Mouse (Mus musculus) heart, postnatal 4 days (tissue): ENCODE measurements around the gene Rab11b. TPM values are rescaled to one million over a fixed set of nuclear protein-coding genes. Genes with fewer than 3 reads are reported as not detected.

Experiments used
- DNase-seq: peaks from one replicate; pipeline ENCODE4 v3.0.0; 2021
- total RNA-seq, 2 experiments: library from RNA; stranded (reverse); gene quantifications; 2 replicates each; pipeline ENCODE4 v1.2.3; 2021

Rab11b gene
- total RNA-seq, 2 experiments from 2014 or later: 333 to 343 TPM

DNA sequence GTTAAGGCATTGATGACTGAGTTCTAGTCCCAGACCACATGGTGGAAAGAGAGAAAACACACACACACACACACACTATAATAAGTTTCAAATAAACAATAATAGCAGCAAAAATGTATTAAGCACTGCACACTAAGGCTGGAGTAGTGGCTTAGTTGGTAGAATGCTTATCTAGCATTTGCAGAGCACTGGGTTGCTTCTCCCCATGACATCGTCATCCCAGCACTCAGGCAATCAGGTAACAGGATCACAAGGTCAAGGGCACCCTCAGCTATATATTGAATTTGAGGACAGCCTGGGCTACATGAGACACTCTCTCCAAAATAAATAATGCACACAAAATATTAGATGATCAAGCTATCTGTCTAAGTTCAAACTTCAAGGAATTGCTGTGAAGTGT is 45.6 kb downstream of the Rab11b start:
- DNase-seq: no peak

DNA sequence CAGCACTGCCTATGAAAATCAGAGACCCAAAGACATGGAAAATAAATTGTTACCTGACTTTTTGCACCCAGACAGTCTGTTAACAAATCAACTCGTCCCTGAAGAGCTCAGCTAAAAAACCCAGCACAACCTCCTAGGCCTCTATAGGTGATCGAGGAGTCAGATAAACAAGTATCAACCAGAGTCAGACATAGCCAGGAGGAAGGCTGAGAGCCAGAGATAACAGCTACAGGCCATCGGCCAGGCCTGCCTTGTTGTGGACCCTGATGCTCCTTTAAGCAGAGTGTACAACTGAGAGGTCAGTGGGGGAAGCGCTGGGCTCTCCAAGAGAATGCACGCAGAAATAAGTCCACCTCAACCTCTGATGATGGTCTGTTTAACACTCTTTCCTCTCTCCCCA is 47.1 kb downstream of the Rab11b start:
- DNase-seq: no peak

DNA sequence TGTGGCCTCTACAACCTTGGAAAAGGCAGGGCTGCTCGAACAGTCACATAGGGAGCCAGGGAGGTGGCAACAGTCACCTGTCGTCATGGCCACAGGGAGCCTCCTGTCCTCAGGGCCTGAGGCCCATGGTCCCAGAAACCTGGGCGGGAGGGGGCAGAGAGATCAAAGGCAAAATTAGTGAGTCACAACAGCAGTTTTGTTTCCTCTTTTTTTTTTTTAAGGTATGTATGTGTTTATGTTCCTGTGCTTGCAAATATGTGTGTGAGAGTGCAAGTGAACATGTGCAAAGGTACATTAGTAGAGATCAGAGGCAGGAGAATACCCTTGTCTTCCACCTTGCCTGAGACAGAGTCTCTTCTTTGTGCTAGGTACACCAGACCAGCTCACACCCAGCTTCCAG is 50.5 kb downstream of the Rab11b start:
- DNase-seq: no peak

DNA sequence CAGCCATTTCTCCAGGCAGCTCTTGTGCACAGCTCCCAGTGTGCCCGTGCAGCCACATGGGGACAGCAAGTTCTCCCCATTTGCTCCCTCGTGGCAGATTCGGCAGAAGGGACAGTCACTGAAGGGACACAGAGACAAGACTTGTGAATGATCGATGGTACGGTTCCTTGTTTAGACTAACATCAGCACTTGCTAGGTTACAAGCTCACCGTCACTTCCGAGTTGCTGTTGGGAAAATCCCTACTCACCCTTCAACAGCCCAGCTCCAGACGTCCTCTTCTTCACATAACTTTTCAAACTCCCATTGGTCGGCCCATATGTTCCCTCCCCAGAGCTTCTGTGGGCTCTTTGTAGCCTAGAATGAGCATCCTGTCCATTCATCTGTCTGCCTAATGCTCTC is 57.2 kb downstream of the Rab11b start:
- DNase-seq: no peak

DNA sequence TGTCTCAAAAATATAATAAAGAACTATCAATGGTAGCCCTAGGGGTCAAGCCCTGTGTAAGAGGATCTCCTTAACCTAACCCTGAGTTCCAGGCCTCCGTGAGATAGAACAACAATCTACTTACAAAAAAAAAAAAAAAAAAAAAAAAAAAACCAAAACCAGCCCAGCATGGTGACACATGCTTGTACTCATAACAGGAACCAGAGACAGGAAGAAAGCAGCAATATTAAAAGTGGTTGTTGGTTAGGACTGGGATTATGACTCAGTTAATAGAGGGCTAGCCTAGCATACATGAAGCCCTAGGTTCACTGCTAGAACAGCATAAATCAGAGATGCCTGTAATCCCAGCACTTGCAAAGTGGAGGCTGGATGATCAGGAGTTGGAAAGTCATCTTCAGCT is 58.2 kb downstream of the Rab11b start:
- no peak for DNase-seq

DNA sequence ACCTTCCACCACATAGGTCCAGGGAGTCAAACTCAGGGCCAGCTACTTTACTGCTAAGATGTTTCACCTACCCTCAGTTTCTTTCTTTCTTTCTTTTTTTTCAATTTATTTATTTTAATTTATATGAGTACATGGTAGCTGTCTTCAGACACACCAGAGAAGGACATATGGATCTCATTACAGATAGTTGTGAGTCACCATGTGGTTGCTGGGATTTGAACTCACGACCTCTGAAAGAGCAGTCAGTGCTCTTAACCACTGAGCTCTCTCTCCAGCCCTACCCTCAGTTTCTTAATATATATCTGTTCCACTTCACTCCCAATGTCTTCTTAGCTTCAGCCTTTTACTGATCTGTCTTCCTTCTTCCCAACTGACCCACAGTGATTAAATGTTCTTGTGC is 64.9 kb downstream of the Rab11b start:
- no peak for DNase-seq

Other genes with a start within 250 kb of the Rab11b start
- 10 to 100 TPM; 35.3 to 36.1 TPM for gene Adamts10, start 236.3 kb downstream of the Rab11b start, total RNA-seq
- gene Myo1f, start 204.8 kb downstream of the Rab11b start, total RNA-seq: 1 to 10 TPM; 1.2 to 2.3 TPM
- gene Zfp414, start 131.4 kb downstream of the Rab11b start, total RNA-seq: 10 to 100 TPM; 25.4 to 27.5 TPM
- gene Pram1, start 122.5 kb downstream of the Rab11b start, total RNA-seq: not detected
- gene Hnrnpm, start 73.7 kb downstream of the Rab11b start, total RNA-seq: 100 to 1,000 TPM; 154 to 180 TPM
- 10 to 100 TPM; 84.4 to 96.9 TPM for gene March2, start 41.9 kb downstream of the Rab11b start, total RNA-seq
- 10 to 100 TPM; 29.1 to 35.0 TPM for gene Angptl4, start 21.3 kb upstream of the Rab11b start, total RNA-seq
- gene Kank3, start 50.0 kb upstream of the Rab11b start, total RNA-seq: 10 to 100 TPM; 57.5 to 58.5 TPM
- gene Rps28, start 64.0 kb upstream of the Rab11b start, total RNA-seq: 1,000 to 10,000 TPM; 1,097 to 1,179 TPM
- gene Ndufa7, start 64.0 kb upstream of the Rab11b start, total RNA-seq: 100 to 1,000 TPM; 423 to 447 TPM
- gene Cd320, start 82.6 kb upstream of the Rab11b start, total RNA-seq: 10 to 100 TPM; 16.8 to 21.4 TPM
- gene Gm7029, start 113.3 kb upstream of the Rab11b start, total RNA-seq: not detected
- gene Kifc1, start 130.1 kb upstream of the Rab11b start, total RNA-seq: 10 to 100 TPM; 40.2 to 42.7 TPM
- gene Platr17, start 144.6 kb upstream of the Rab11b start, total RNA-seq: not detected
- gene Daxx, start 148.9 kb upstream of the Rab11b start, total RNA-seq: 10 to 100 TPM; 16.5 to 18.0 TPM
- gene Tapbp, start 155.4 kb upstream of the Rab11b start, total RNA-seq: 10 to 100 TPM; 72.3 to 78.5 TPM
- gene Zbtb22, start 155.4 kb upstream of the Rab11b start, total RNA-seq: 10 to 100 TPM; 34.3 to 35.8 TPM
- gene Rgl2, start 169.0 kb upstream of the Rab11b start, total RNA-seq: 10 to 100 TPM; 56.5 to 58.1 TPM
- 10 to 100 TPM; 78.0 to 79.5 TPM for gene Pfdn6, start 179.8 kb upstream of the Rab11b start, total RNA-seq
- 10 to 100 TPM; 13.3 to 14.4 TPM for gene Wdr46, start 180.1 kb upstream of the Rab11b start, total RNA-seq
- gene B3galt4, start 191.0 kb upstream of the Rab11b start, total RNA-seq: 1 to 10 TPM; 2.3 to 2.9 TPM
- gene Vps52, start 195.3 kb upstream of the Rab11b start, total RNA-seq: 10 to 100 TPM; 38.1 to 40.1 TPM
- 100 to 1,000 TPM; 648 to 719 TPM for gene Rps18, start 195.5 kb upstream of the Rab11b start, total RNA-seq
- 10 to 100 TPM; 33.9 to 35.4 TPM for gene H2-K1, start 239.8 kb upstream of the Rab11b start, total RNA-seq